Mouse (Mus musculus) G1E (cell line): ENCODE measurements around the gene Gm21173.
"Not testable (repeated sequence)": the region's sequence is repeated elsewhere in the genome, so short reads cannot be mapped to it uniquely, and the experiment has no call there.

Source experiments
- CTCF ChIP-seq: IDR thresholded peaks from 2 replicates; pipeline ENCODE4 v1.5.1; 2012; ENCODE audit warnings: low read depth, low read length, inconsistent platforms, mixed read lengths
- GATA1 ChIP-seq: IDR thresholded peaks from 2 replicates; pipeline ENCODE4 v1.6.1; 2012; ENCODE audit warnings: borderline replicate concordance, low read length, inconsistent platforms, mixed read lengths
- POLR2AphosphoS5 ChIP-seq: IDR thresholded peaks from 2 replicates; pipeline ENCODE4 v1.6.1; 2012; ENCODE audit warnings: low read depth, low read length, inconsistent platforms; ENCODE audit not compliant: insufficient replicate concordance

- not testable (repeated sequence) for TF ChIP-seq GATA1, CTCF, POLR2AphosphoS5
These were observed at the start of gene Gm21173 for GRCm38 (mm10) chrY:76761300-76761699.
